In the genomic region with DNA sequence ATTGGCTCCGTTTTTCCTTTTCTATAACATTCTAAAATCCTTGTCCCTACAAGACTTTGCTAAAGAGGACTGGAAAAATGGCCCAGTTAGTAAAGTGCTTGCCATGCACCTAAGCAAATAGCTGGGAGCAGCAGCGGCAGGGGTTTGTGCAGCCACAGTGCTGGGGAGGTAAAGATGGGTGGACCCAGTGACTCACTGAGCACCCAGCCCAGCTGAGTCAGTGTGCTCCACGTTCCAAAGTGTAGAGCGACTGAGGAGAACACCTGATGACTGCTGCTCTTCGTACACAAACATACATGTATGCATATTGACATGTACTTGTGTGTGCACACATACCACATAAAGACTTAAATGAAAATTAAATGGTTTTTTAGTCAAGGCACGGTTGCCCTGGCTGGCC, we compare ENCODE assay signal across 20 mouse cellular contexts.
"Had no signal": no experiment of that assay in that cellular context is flagged by ENCODE, and none has a peak within 500 bp of the region (broad histone marks: within the 10 kb centered on the region; RNA-seq: fewer than 3 reads in every experiment).

No protein-coding gene starts in this region.

- H3K9me3 ChIP-seq: liver, embryonic 13.5 days; liver, embryonic 15.5 days; lung, embryonic 15.5 days; megakaryocyte, embryonic 14.5 days; midbrain, embryonic 13.5 days; midbrain, embryonic 15.5 days; neural tube, embryonic 12.5 days had no signal

- H3K4me1 ChIP-seq: midbrain, embryonic 13.5 days; midbrain, embryonic 15.5 days had no signal

- ATAC-seq: liver, postnatal 0 days; lung, postnatal 0 days; midbrain, embryonic 13.5 days; midbrain, embryonic 15.5 days had no signal

- H3K9ac ChIP-seq: liver, embryonic 13.5 days; liver, embryonic 15.5 days; liver, postnatal 0 days; lung, embryonic 15.5 days; midbrain, embryonic 13.5 days; midbrain, embryonic 15.5 days; neural tube, embryonic 12.5 days had no signal

- H3K4me3 ChIP-seq: liver, embryonic 13.5 days; liver, embryonic 15.5 days; lung, embryonic 15.5 days; megakaryocyte, embryonic 14.5 days; midbrain, embryonic 13.5 days; midbrain, embryonic 15.5 days; neural tube, embryonic 12.5 days had no signal

- H3K4me2 ChIP-seq: liver, embryonic 13.5 days; liver, embryonic 15.5 days; lung, embryonic 15.5 days; midbrain, embryonic 11.5 days; midbrain, embryonic 13.5 days; midbrain, embryonic 15.5 days; neural tube, embryonic 12.5 days had no signal

- DNase-seq: liver, embryonic 13.5 days; liver, postnatal 0 days; lung, adult 2 months; lung, postnatal 14 days; lung, postnatal 36 days; right cerebral cortex, adult 18-20 months; right cerebral cortex, postnatal 14 days; spleen, adult 18-20 months; thymus, adult 2 months; thymus, postnatal 25 days; thymus, postnatal 4 days had no signal

- H3K27me3 ChIP-seq: liver, embryonic 13.5 days; liver, embryonic 15.5 days; lung, embryonic 15.5 days; megakaryocyte, embryonic 14.5 days; midbrain, embryonic 13.5 days; midbrain, embryonic 15.5 days; neural tube, embryonic 12.5 days had no signal

- H3K27ac ChIP-seq: liver, embryonic 13.5 days; liver, embryonic 15.5 days; lung, embryonic 15.5 days; macrophage; midbrain, embryonic 13.5 days; midbrain, embryonic 15.5 days; neural tube, embryonic 12.5 days had no signal
